In genomic region chr9:69302846-69303245, GRCm38 (mm10) we compare ENCODE assay signal across 16 mouse cellular contexts.
DNase-seq lines count a peak whose midpoint lies in the region; ATAC-seq and TF ChIP-seq lines count a peak whose summit lies in the region.
"Had no signal": no experiment of that assay in that cellular context is flagged by ENCODE, and none has a peak within 500 bp of the region (broad histone marks: within the 10 kb centered on the region; RNA-seq: fewer than 3 reads in every experiment).

No protein-coding gene starts in this region.

- H3K4me1 ChIP-seq in hindbrain, embryonic 15.5 days (replicated peaks), result peaks cover 23% of the 10 kb centered on the region; the same call in 1 of the 2 replicates
- peaks cover 5% of the 10 kb centered on the region for H3K4me1 ChIP-seq in hindbrain, embryonic 16.5 days (ENCODE audit: control insufficient read depth, insufficient read depth, low read depth, low read length)
- H3K4me1 ChIP-seq in embryonic facial prominence, embryonic 10.5 days, result peaks cover 78% of the 10 kb centered on the region
- peaks cover 38% of the 10 kb centered on the region for H3K4me1 ChIP-seq in limb, embryonic 15.5 days
- H3K4me1 ChIP-seq in liver, postnatal 0 days (ENCODE audit: insufficient read depth), result peaks cover 19% of the 10 kb centered on the region

- H3K9ac ChIP-seq in hindbrain, embryonic 15.5 days, result no peak overlapping the region
- no peak overlapping the region for H3K9ac ChIP-seq in hindbrain, embryonic 16.5 days (ENCODE audit: low read depth, low read length)
- H3K9ac ChIP-seq in limb, embryonic 15.5 days, result no peak overlapping the region
- H3K9ac ChIP-seq in liver, postnatal 0 days (replicated peaks), result no peak overlapping the region
- H3K9ac ChIP-seq: heart, embryonic 15.5 days; liver, embryonic 15.5 days; neural tube, embryonic 13.5 days had no signal

- H3K4me2 ChIP-seq in hindbrain, embryonic 15.5 days, result peak overlapping the region; percentile 22; the same call in 1 of the 2 replicates
- no peak overlapping the region; the same call in 1 of the 2 replicates for H3K4me2 ChIP-seq in hindbrain, embryonic 16.5 days (ENCODE audit: low read length)
- H3K4me2 ChIP-seq in limb, embryonic 15.5 days, result no peak overlapping the region
- no peak overlapping the region for H3K4me2 ChIP-seq in liver, postnatal 0 days (ENCODE audit: low read depth, low read length)
- H3K4me2 ChIP-seq: heart, embryonic 15.5 days; liver, embryonic 15.5 days; neural tube, embryonic 13.5 days had no signal

- no peak overlapping the region for H3K4me3 ChIP-seq in hindbrain, embryonic 15.5 days
- no peak overlapping the region for H3K4me3 ChIP-seq in hindbrain, embryonic 16.5 days (ENCODE audit: low read length)
- H3K4me3 ChIP-seq in embryonic facial prominence, embryonic 10.5 days, result 0 out of 2 replicates have a peak overlapping the region, but pooled peaks have one; percentile 5
- H3K4me3 ChIP-seq in limb, embryonic 15.5 days, result no peak overlapping the region
- no peak overlapping the region for H3K4me3 ChIP-seq in liver, postnatal 0 days (ENCODE audit: low read depth, low read length)
- H3K4me3 ChIP-seq: heart, embryonic 15.5 days; liver, embryonic 15.5 days; neural tube, embryonic 13.5 days had no signal

- no peaks in the 10 kb centered on the region for H3K36me3 ChIP-seq in hindbrain, embryonic 15.5 days
- H3K36me3 ChIP-seq in hindbrain, embryonic 16.5 days (ENCODE audit: control insufficient read depth, insufficient read depth, low read length), result no peaks in the 10 kb centered on the region
- H3K36me3 ChIP-seq in embryonic facial prominence, embryonic 10.5 days (replicated peaks), result no peaks in the 10 kb centered on the region
- H3K36me3 ChIP-seq in limb, embryonic 15.5 days, result no peaks in the 10 kb centered on the region
- H3K36me3 ChIP-seq in liver, postnatal 0 days (replicated peaks; ENCODE audit: insufficient read depth, low read length), result no peaks in the 10 kb centered on the region
- H3K36me3 ChIP-seq: heart, embryonic 15.5 days; liver, embryonic 15.5 days; neural tube, embryonic 13.5 days had no signal

- no peaks in the 10 kb centered on the region for H3K9me3 ChIP-seq in hindbrain, embryonic 15.5 days
- H3K9me3 ChIP-seq in hindbrain, embryonic 16.5 days (ENCODE audit: control insufficient read depth, low read length), result no peaks in the 10 kb centered on the region
- H3K9me3 ChIP-seq in embryonic facial prominence, embryonic 10.5 days, result no peaks in the 10 kb centered on the region
- no peaks in the 10 kb centered on the region for H3K9me3 ChIP-seq in limb, embryonic 15.5 days
- no peaks in the 10 kb centered on the region for H3K9me3 ChIP-seq in liver, postnatal 0 days (ENCODE audit: low read length)
- H3K9me3 ChIP-seq: heart, embryonic 15.5 days; liver, embryonic 15.5 days; neural tube, embryonic 13.5 days had no signal

- no peak for ATAC-seq in hindbrain, embryonic 15.5 days (ENCODE audit: low FRiP score, low read depth)
- ATAC-seq in hindbrain, embryonic 16.5 days, result no peak
- no peak for ATAC-seq in limb, embryonic 15.5 days (ENCODE audit: insufficient number of reproducible peaks, low FRiP score, low TSS enrichment, low read depth)
- ATAC-seq in liver, postnatal 0 days, result no peak
- ATAC-seq: lung, postnatal 0 days had no signal

- 0 out of 2 replicates have a peak overlapping the region, but pooled peaks have one; percentile 6 for H3K27ac ChIP-seq in hindbrain, embryonic 15.5 days (replicated peaks)
- no peak overlapping the region for H3K27ac ChIP-seq in hindbrain, embryonic 16.5 days (ENCODE audit: low read depth, low read length)
- H3K27ac ChIP-seq in embryonic facial prominence, embryonic 10.5 days (replicated peaks), result no peak overlapping the region
- 0 out of 2 replicates have a peak overlapping the region, but pooled peaks have one; percentile 47 for H3K27ac ChIP-seq in limb, embryonic 15.5 days
- H3K27ac ChIP-seq in liver, postnatal 0 days (ENCODE audit: low read depth), result no peak overlapping the region
- H3K27ac ChIP-seq: heart, embryonic 15.5 days; liver, embryonic 15.5 days had no signal

- no peak for TF ChIP-seq POLR2A in brain, embryonic 14.5 days (IDR thresholded peaks at IDR 0.05; ENCODE audit: borderline replicate concordance, extremely low read depth, insufficient read depth, insufficient read length, poor library complexity, severe bottlenecking)

- peaks cover 4% of the 10 kb centered on the region; the same call in 1 of the 2 replicates for H3K27me3 ChIP-seq in hindbrain, embryonic 15.5 days
- H3K27me3 ChIP-seq in hindbrain, embryonic 16.5 days (replicated peaks; ENCODE audit: control insufficient read depth, insufficient read depth, low read length), result no peaks in the 10 kb centered on the region
- peaks cover 8% of the 10 kb centered on the region; the same call in 1 of the 2 replicates for H3K27me3 ChIP-seq in embryonic facial prominence, embryonic 10.5 days (replicated peaks; ENCODE audit: low read depth, poor library complexity, severe bottlenecking)
- peaks cover 3% of the 10 kb centered on the region; the same call in 1 of the 2 replicates for H3K27me3 ChIP-seq in limb, embryonic 15.5 days
- H3K27me3 ChIP-seq in liver, postnatal 0 days (ENCODE audit: insufficient read depth, low read length), result no peaks in the 10 kb centered on the region
- H3K27me3 ChIP-seq: heart, embryonic 15.5 days; liver, embryonic 15.5 days had no signal

- WGBS in hindbrain, embryonic 15.5 days, result 17% methylated on average over 5 of the region's 5 CpGs
- 14% methylated on average over 5 of the region's 5 CpGs for WGBS in hindbrain, embryonic 16.5 days
- WGBS in embryonic facial prominence, embryonic 10.5 days, result 13% methylated on average over 5 of the region's 5 CpGs
- 25% methylated on average over 5 of the region's 5 CpGs for WGBS in limb, embryonic 15.5 days
- WGBS in liver, postnatal 0 days (ENCODE audit: insufficient replicate concordance), result 59% methylated on average over 5 of the region's 5 CpGs

- no peak for TF ChIP-seq EP300 in liver, postnatal 0 days (IDR thresholded peaks at IDR 0.05; ENCODE audit: low read depth)

- no peak for TF ChIP-seq CTCF in brain, embryonic 14.5 days (IDR thresholded peaks at IDR 0.05; ENCODE audit: borderline replicate concordance, extremely low read depth, insufficient read depth, insufficient read length)
- TF ChIP-seq CTCF in liver, postnatal 0 days (IDR thresholded peaks at IDR 0.05; ENCODE audit: low read depth), result no peak

- peak; percentile 54 for DNase-seq in brain, embryonic 14.5 days (ENCODE audit: low read depth)
- no peak for DNase-seq in embryonic facial prominence, embryonic 10.5 days (ENCODE audit: low spot score)
- no peak for DNase-seq in lung, postnatal 10 days
- no peak for DNase-seq in liver, postnatal 0 days
- DNase-seq: cerebellum, adult 9-11 months; heart, adult 18-20 months; kidney, adult 9 months; kidney, postnatal 4 days; thymus, postnatal 14 days had no signal

Comparison
In these comparisons a context has a peak if more than half of its experiments do, and no peak if none do; other contexts are left out.
1. H3K27ac ChIP-seq: peak in hindbrain, embryonic 15.5 days (single experiment) and limb, embryonic 15.5 days (single experiment); none in hindbrain, embryonic 16.5 days (single experiment), embryonic facial prominence, embryonic 10.5 days (single experiment) and liver, postnatal 0 days (single experiment).